Mouse (Mus musculus) embryonic facial prominence, embryonic 10.5 days (tissue): Measurements from ENCODE around the gene Btbd9. TPM values are rescaled to one million over a fixed set of nuclear protein-coding genes. Genes with fewer than 3 reads are reported as not detected.

Experiments used
- DNase-seq: peaks from one replicate; pipeline ENCODE4 v3.0.0-alpha.2; 2017; ENCODE audit warnings: low spot score
- H3K27ac ChIP-seq: fragments of 300-500 bp; sonication (generic); replicated peaks from 2 replicates; pipeline ENCODE4 v1.5.1; 2016; ENCODE audit warnings: mild to moderate bottlenecking
- H3K27me3 ChIP-seq: fragments of 300-500 bp; sonication (generic); replicated peaks from 2 replicates; pipeline ENCODE4 v1.6.1; 2016; ENCODE audit warnings: low read depth, mild to moderate bottlenecking; ENCODE audit not compliant: poor library complexity, severe bottlenecking
- H3K36me3 ChIP-seq: fragments of 300-500 bp; sonication (generic); replicated peaks from 2 replicates; pipeline ENCODE4 v1.6.1; 2016; ENCODE audit warnings: mild to moderate bottlenecking, moderate library complexity
- H3K4me1 ChIP-seq: fragments of 300-500 bp; sonication (generic); 2 replicates; pipeline ENCODE4 v1.6.1; 2016
- H3K4me3 ChIP-seq: fragments of 300-500 bp; sonication (generic); 2 replicates; pipeline ENCODE4 v1.5.1; 2016; ENCODE audit warnings: mild to moderate bottlenecking, moderate library complexity
- H3K9me3 ChIP-seq: fragments of 300-500 bp; sonication (generic); 2 replicates; pipeline ENCODE4 v1.6.1; 2016; ENCODE audit warnings: mild to moderate bottlenecking
- WGBS: fragments of 180-500 bp; shearing (Covaris S2); methylation state at CpG from one replicate; pipeline ENCODE4 v1.1.7; 2016; 5-methylcytosine and 5-hydroxymethylcytosine counted together
- polyA plus RNA-seq: library from polyadenylated mRNA; unstranded; fragments of >200 nt; fragmentation: Nextera tagmentation; extraction: Ambion mirVana; gene quantifications from 2 replicates; pipeline ENCODE4 v1.2.1, GENCODE M21; 2016

The Btbd9 gene
- polyA plus RNA-seq, 1 experiment from 2014 or later = 58.1 TPM

DNA sequence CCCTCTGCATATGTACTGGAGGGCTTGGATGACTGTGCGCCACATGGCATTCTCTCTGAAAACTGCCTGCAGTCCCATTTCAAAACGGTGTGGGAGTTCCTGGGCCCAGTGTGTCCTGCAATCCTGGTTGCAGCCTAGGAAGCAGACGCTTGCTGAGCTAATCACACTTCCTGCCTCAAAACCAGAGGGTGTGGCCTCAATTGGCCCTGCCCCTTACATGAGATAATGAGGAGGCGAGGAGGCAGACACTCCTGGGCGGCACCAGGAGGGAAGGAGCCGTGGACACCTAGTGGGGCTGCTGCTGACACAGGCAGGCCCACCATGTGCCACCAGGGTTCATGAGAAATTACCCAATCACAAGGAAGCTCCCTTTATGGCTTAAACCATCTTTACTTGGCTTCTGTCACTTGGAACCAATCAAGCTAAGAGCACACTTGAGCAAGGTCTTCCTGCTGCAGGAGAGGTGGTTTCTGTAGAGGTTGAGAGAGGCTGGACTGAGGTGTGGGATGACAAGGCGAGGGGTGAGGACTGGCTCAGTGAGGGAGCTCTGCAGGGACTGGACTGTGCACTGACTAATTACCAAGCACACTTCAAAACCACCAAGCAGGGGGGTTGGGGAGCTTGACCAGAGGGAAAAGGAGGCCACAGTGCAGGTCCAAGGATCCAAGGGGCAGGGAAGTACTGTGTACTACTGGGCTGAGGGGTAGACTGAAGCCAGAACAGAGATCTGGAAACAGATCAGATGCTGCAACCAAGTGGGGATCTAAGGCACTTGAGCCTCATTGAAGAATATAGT lies 295.8 kb downstream of the Btbd9 start:
- Histone ChIP-seq H3K4me1 (peaks cover 37% of the 10 kb centered on the region), H3K4me3 (no peak overlapping the region), H3K27ac (peak overlapping the region; percentile 11), H3K36me3 (no peaks in the 10 kb centered on the region), H3K9me3 (no peaks in the 10 kb centered on the region), H3K27me3 (no peaks in the 10 kb centered on the region)
- WGBS = 47% methylated on average over 7 of the region's 7 CpGs
- no peak for DNase-seq

- Histone ChIP-seq H3K9me3 (no peaks in the 10 kb centered on the region), H3K36me3 (no peaks in the 10 kb centered on the region), H3K4me3 (no peak overlapping the region), H3K4me1 (peaks cover 37% of the 10 kb centered on the region), H3K27ac (no peak overlapping the region), H3K27me3 (no peaks in the 10 kb centered on the region)
- WGBS = 50% methylated on average over 5 of the region's 5 CpGs
- DNase-seq = no peak
Observed at GRCm38 (mm10) chr17:30279684-30280083, 296.6 kb downstream of the Btbd9 start.

DNA sequence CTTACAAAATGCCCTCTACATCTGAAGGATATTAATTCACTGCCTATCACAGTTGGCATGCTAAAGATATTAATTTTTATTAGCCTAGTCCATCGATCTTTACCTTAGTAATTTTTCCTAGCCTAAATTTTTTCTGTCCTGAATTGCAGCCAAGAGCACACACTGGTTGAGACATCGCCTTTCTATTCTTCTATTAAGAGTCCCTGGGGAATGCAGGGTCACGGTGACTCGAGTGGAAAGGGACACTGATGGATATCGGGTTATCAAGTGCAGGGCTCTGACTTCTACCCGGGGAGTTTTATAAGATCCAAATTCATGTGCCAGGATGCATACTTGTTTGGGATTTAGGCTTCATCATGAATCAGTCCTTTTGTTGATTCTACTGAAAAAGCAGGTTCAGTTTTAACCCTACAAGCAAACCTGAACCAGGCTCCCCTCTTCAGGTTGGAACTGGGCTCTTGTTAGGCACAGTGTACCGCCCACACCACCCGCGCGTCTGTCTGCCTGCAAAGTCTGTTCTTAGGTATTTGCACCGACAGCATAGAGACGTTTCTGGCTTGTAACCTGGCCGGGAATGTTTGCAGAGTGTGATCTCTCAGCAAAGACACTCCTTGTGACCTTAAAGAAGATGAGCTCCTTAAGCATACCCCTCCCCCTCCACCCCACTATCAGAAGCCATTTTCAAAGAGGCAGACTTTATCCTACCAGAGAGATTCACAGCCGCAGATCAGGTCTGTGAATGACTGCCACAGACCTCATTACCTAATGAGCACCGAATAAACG lies 297.5 kb downstream of the Btbd9 start:
- Histone ChIP-seq H3K27me3 (no peaks in the 10 kb centered on the region), H3K36me3 (no peaks in the 10 kb centered on the region), H3K4me3 (no peak overlapping the region), H3K27ac (0 out of 2 replicates have a peak overlapping the region, but pooled peaks have one; percentile 40), H3K4me1 (peaks cover 37% of the 10 kb centered on the region), H3K9me3 (no peaks in the 10 kb centered on the region)
- WGBS = 35% methylated on average over 16 of the region's 16 CpGs
- DNase-seq = no peak

- Histone ChIP-seq H3K27me3 (no peaks in the 10 kb centered on the region), H3K4me1 (peaks cover 37% of the 10 kb centered on the region), H3K9me3 (no peaks in the 10 kb centered on the region), H3K36me3 (no peaks in the 10 kb centered on the region), H3K4me3 (no peak overlapping the region), H3K27ac (peak overlapping the region; percentile 44; the same call in 1 of the 2 replicates)
- no peak for DNase-seq
- WGBS = 68% methylated on average over 4 of the region's 4 CpGs
Observed at GRCm38 (mm10) chr17:30276477-30276876, 299.8 kb downstream of the Btbd9 start.

- H3K27me3 ChIP-seq = no peaks in the 10 kb centered on the region
- no peak overlapping the region for H3K27ac ChIP-seq
- H3K36me3 ChIP-seq = no peaks in the 10 kb centered on the region
- peaks cover 8% of the 10 kb centered on the region for H3K4me1 ChIP-seq
- WGBS = 95% methylated on average over 6 of the region's 6 CpGs
- no peak overlapping the region for H3K4me3 ChIP-seq
- no peaks in the 10 kb centered on the region for H3K9me3 ChIP-seq
- DNase-seq = no peak
Observed at GRCm38 (mm10) chr17:30272769-30273168, 303.5 kb downstream of the Btbd9 start.

DNA sequence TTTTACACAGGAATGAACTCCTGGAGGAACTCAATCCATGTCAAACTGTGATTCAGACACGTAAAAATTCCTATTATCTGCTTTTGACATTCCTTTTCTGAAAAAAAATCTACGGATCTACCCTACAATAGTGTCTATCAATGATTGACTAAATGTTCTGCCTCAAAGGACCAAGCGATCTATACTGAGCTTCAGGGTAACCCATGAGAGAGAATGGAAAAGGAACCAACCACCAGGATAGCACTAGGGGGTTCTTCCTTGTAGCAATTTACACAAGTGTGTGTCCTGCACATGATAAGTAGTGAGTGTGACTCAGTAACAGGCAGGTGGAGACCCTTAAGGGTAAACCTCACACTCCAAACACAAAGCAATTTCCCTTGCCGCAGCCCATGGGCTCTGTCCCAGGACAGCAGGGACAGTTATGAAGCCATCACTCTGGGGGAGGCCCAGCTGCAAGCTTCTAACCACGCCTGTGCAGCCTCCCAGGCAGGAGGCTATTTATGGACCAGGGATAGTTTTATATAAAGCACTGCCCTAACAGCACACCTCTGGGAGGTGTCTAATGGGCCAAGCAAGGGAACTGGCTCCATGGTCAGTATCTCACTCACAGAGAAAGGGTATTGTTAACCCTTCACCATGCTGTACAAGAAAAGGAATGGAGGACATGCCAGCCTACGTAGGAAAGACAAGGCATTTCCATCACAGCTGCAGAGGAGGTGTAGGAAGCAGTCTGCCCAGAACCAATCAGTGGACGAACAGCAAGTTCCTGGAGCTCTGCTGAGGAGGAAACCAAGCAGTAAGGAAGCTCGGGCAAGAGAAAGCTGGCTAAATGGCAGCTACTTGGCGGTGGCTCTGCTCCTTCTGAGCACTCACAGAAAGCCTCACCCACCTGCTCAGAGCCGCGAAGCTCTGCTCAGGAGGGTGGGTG lies 306.9 kb downstream of the Btbd9 start:
- Histone ChIP-seq H3K27me3 (no peaks in the 10 kb centered on the region), H3K4me1 (peaks cover 3% of the 10 kb centered on the region; the same call in 1 of the 2 replicates), H3K9me3 (0 out of 2 replicates have a peak, but pooled peaks cover 3% of the 10 kb centered on the region), H3K27ac (no peak overlapping the region), H3K36me3 (peaks cover 8% of the 10 kb centered on the region; the same call in 1 of the 2 replicates), H3K4me3 (no peak overlapping the region)
- no peak for DNase-seq
- 85% methylated on average over 11 of the region's 11 CpGs for whole genome bisulfite sequencing

DNA sequence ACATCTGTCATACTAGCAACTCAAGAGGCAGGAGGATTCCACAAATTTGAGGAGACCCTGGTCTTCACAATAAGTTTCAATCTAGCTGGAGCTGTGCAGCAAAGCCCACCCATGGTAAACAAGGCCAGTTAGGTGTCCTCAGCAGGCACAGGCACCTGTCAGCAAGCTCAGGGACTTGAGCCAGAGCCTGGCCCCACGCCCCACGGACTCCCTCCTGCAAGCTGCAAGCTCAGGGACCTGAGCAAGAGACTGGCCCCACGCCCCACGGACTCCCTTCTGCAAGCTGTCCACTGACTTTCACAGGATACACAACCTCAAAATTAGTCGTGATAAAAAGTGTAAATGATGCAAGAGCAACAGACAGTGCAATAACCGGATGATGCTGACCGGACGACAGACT lies 307.8 kb downstream of the Btbd9 start:
- no peaks in the 10 kb centered on the region for H3K27me3 ChIP-seq
- H3K36me3 ChIP-seq = peaks cover 8% of the 10 kb centered on the region; the same call in 1 of the 2 replicates
- peaks cover 3% of the 10 kb centered on the region; the same call in 1 of the 2 replicates for H3K4me1 ChIP-seq
- no peak overlapping the region for H3K4me3 ChIP-seq
- 0 out of 2 replicates have a peak, but pooled peaks cover 3% of the 10 kb centered on the region for H3K9me3 ChIP-seq
- no peak overlapping the region for H3K27ac ChIP-seq
- WGBS = 93% methylated on average over 8 of the region's 8 CpGs
- DNase-seq = no peak

DNA sequence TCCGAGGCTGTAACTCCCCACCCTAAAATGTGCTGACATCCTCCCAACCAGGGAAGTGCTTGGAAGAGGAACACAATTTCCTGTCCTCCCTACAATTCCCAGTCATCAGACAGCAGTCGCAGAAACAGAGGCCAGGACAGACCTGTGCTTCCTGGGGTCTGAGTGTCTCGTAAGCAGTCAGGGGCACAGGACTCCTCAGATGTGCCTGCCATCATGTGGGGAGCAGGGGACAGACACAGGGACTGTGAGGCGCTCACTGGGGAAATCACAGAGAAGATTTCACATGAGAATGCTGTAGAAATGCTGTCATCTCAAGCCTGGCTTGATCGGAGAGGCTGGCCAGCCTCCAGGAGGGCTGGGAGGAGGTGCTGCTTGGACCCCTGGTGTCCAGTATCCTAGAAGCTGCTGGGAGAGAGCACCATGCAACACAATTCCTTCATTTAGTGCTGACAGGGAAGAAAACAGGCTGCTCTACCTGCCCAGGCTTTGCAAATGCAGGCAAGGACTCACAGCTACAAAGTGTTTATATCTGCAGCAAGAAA lies 308.8 kb downstream of the Btbd9 start:
- Histone ChIP-seq H3K9me3 (0 out of 2 replicates have a peak, but pooled peaks cover 3% of the 10 kb centered on the region), H3K27me3 (no peaks in the 10 kb centered on the region), H3K4me3 (no peak overlapping the region), H3K27ac (no peak overlapping the region), H3K36me3 (peaks cover 8% of the 10 kb centered on the region; the same call in 1 of the 2 replicates), H3K4me1 (peaks cover 3% of the 10 kb centered on the region; the same call in 1 of the 2 replicates)
- no peak for DNase-seq
- WGBS = 74% methylated on average over 5 of the region's 5 CpGs

- H3K9me3 ChIP-seq = 0 out of 2 replicates have a peak, but pooled peaks cover 3% of the 10 kb centered on the region
- no peak overlapping the region for H3K27ac ChIP-seq
- no peak for DNase-seq
- no peak overlapping the region for H3K4me3 ChIP-seq
- 88% methylated on average over 2 of the region's 2 CpGs for WGBS
- H3K36me3 ChIP-seq = peaks cover 8% of the 10 kb centered on the region; the same call in 1 of the 2 replicates
- peaks cover 34% of the 10 kb centered on the region for H3K4me1 ChIP-seq
- no peaks in the 10 kb centered on the region for H3K27me3 ChIP-seq
Observed at GRCm38 (mm10) chr17:30263535-30263934, 312.8 kb downstream of the Btbd9 start.

GRCm38 (mm10) chr17:30262943-30263342 lies 313.3 kb downstream of the Btbd9 start:
- Histone ChIP-seq H3K36me3 (peaks cover 8% of the 10 kb centered on the region; the same call in 1 of the 2 replicates), H3K27ac (no peak overlapping the region), H3K4me1 (peaks cover 40% of the 10 kb centered on the region), H3K9me3 (0 out of 2 replicates have a peak, but pooled peaks cover 3% of the 10 kb centered on the region), H3K27me3 (no peaks in the 10 kb centered on the region), H3K4me3 (no peak overlapping the region)
- 94% methylated on average over 6 of the region's 6 CpGs for WGBS
- no peak for DNase-seq

DNA sequence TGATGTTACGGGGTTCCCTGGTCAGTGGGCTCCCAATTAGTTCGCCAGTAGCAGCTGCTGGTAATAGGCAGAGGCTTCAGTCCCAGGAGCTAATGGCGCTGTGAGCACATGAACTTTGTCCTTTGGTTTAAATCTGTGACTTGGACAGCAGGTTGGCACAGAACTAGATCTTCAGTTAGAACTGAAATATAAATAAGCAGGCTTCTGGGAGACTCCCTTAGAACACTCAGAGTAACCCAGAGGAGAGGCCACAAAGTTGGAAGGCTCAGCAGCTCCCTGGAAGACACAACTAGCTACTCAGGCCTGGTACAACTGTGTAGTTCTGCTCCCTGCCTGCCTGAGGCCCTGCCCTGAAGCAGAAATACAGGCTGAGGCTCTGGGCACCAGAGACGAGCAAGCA lies 313.8 kb downstream of the Btbd9 start:
- H3K27ac ChIP-seq = peak overlapping the region; percentile 45; the same call in 1 of the 2 replicates
- H3K27me3 ChIP-seq = no peaks in the 10 kb centered on the region
- WGBS = 86% methylated on average over 4 of the region's 4 CpGs
- H3K9me3 ChIP-seq = 0 out of 2 replicates have a peak, but pooled peaks cover 3% of the 10 kb centered on the region
- peaks cover 43% of the 10 kb centered on the region for H3K4me1 ChIP-seq
- H3K4me3 ChIP-seq = no peak overlapping the region
- no peak for DNase-seq
- peaks cover 6% of the 10 kb centered on the region; the same call in 1 of the 2 replicates for H3K36me3 ChIP-seq
